ENCODE assay signal across 10 mouse cellular contexts in genomic region chr13:60826052-60826451, GRCm38 (mm10). TPM values are rescaled to one million over a fixed set of nuclear protein-coding genes. Genes with fewer than 3 reads are reported as not detected.
A peak's percentile ranks its signal among the peaks of the same experiment; 100 is the strongest.
DNase-seq lines count a peak whose midpoint lies in the region; ATAC-seq and TF ChIP-seq lines count a peak whose summit lies in the region.
"Had no signal": no experiment of that assay in that cellular context is flagged by ENCODE, and none has a peak within 500 bp of the region (broad histone marks: within the 10 kb centered on the region; RNA-seq: fewer than 3 reads in every experiment).

No protein-coding gene starts in this region.

- WGBS in midbrain, embryonic 13.5 days, result 64% methylated on average over 3 of the region's 3 CpGs

- H3K36me3 ChIP-seq in midbrain, embryonic 13.5 days, result no peaks in the 10 kb centered on the region

- TF ChIP-seq CTCF in left cerebral cortex, adult 2 months (IDR thresholded peaks at IDR 0.05), result peak; percentile 34

- H3K4me1 ChIP-seq in midbrain, embryonic 13.5 days (replicated peaks), result no peaks in the 10 kb centered on the region

- peak; percentile 91 for ATAC-seq in inflammation-experienced regulatory T-cells, adult 6 months
- no peak for ATAC-seq in midbrain, embryonic 13.5 days

- intact Hi-C loops in left cerebral cortex, adult 2 months (cut with DNase I), result no loop called here
- intact Hi-C loops in left cerebral cortex, postnatal 36 days (cut with DNase I), result no loop called here
- intact Hi-C loops in gastrocnemius, postnatal 14 days (cut with DNase I; ENCODE audit: low total_unique reads), result no loop called here

- no peak overlapping the region for H3K27ac ChIP-seq in left cerebral cortex, adult 2 months
- no peak overlapping the region for H3K27ac ChIP-seq in midbrain, embryonic 13.5 days

- H3K27me3 ChIP-seq in midbrain, embryonic 13.5 days, result no peaks in the 10 kb centered on the region

- no peak overlapping the region for H3K4me2 ChIP-seq in midbrain, embryonic 13.5 days (replicated peaks)

- DNase-seq in left cerebral cortex, adult 2 months (ENCODE audit: extremely low spot score in 1 of 2, low spot score in 2 of 2), result no peak
- DNase-seq in left cerebral cortex, postnatal 36 days (ENCODE audit: low spot score in 2 of 2), result no peak
- peak; percentile 41 for DNase-seq in adrenal gland, postnatal 14 days
- DNase-seq in thymus, postnatal 10 days (ENCODE audit: low spot score in 2 of 2), result peak; percentile 44 to 71
- no peak for DNase-seq in cerebellum, postnatal 36 days
- no peak for DNase-seq in gastrocnemius, postnatal 14 days

- H3K9me3 ChIP-seq in midbrain, embryonic 13.5 days, result no peaks in the 10 kb centered on the region

- H3K9ac ChIP-seq in midbrain, embryonic 13.5 days (replicated peaks), result no peak overlapping the region

- no peak overlapping the region for H3K4me3 ChIP-seq in left cerebral cortex, adult 2 months
- H3K4me3 ChIP-seq in midbrain, embryonic 13.5 days (replicated peaks), result no peak overlapping the region

RNA-seq across cellular contexts. Expression of gene Ctsll3, which starts 23.4 kb away (rescaled TPM):
- not detected for total RNA-seq in left cerebral cortex, adult 2 months (2021)
- total RNA-seq in left cerebral cortex, postnatal 36 days (2021), result not detected
- not detected in 2 replicates for total RNA-seq in adrenal gland, postnatal 14 days (2021)
- not detected for polyA plus RNA-seq in inflammation-experienced regulatory T-cells, adult 6 months (2017; shearing (Covaris generic))
- polyA plus RNA-seq in midbrain, embryonic 13.5 days (2015; fragmentation: Nextera tagmentation; extraction: Ambion mirVana), result not detected in 2 replicates
- not detected for total RNA-seq in gastrocnemius, postnatal 14 days (2021)
- total RNA-seq: left cerebral cortex, postnatal 10 days had no signal
- polyA plus RNA-seq: small intestine, adult 2 months had no signal

RNA-seq across cellular contexts. Expression of gene 4930486L24Rik, which starts 38.2 kb away (rescaled TPM):
- under 1 TPM in 1 of 2 experiments, not detected in 1; 0.48 TPM for total RNA-seq in left cerebral cortex, adult 2 months (2021)
- total RNA-seq in left cerebral cortex, postnatal 36 days (2021), result under 1 TPM; 0.22 to 0.48 TPM
- total RNA-seq in adrenal gland, postnatal 14 days (2021), result 34.7 and 39.4 TPM in 2 replicates
- polyA plus RNA-seq in inflammation-experienced regulatory T-cells, adult 6 months (2017; shearing (Covaris generic)), result 1 to 10 TPM in 2 of 3 experiments, not detected in 1; 2.0 to 3.6 TPM
- polyA plus RNA-seq in midbrain, embryonic 13.5 days (2015; fragmentation: Nextera tagmentation; extraction: Ambion mirVana), result not detected in 2 replicates
- total RNA-seq in gastrocnemius, postnatal 14 days (2021), result under 1 TPM in 1 of 2 experiments, not detected in 1; 0.51 TPM
- total RNA-seq: left cerebral cortex, postnatal 10 days had no signal
- polyA plus RNA-seq: small intestine, adult 2 months had no signal

RNA-seq across cellular contexts. Expression of gene BC051665, which starts 39.9 kb away (rescaled TPM):
- total RNA-seq in left cerebral cortex, adult 2 months (2021), result not detected
- total RNA-seq in left cerebral cortex, postnatal 36 days (2021), result not detected
- not detected in 2 replicates for total RNA-seq in adrenal gland, postnatal 14 days (2021)
- not detected for polyA plus RNA-seq in inflammation-experienced regulatory T-cells, adult 6 months (2017; shearing (Covaris generic))
- not detected in 2 replicates for polyA plus RNA-seq in midbrain, embryonic 13.5 days (2015; fragmentation: Nextera tagmentation; extraction: Ambion mirVana)
- total RNA-seq in gastrocnemius, postnatal 14 days (2021), result not detected
- total RNA-seq: left cerebral cortex, postnatal 10 days had no signal
- polyA plus RNA-seq: small intestine, adult 2 months had no signal

Comparison
In these comparisons a context has a peak if more than half of its experiments do, and no peak if none do; other contexts are left out.
1. DNase-seq: peak in adrenal gland, postnatal 14 days (single experiment) and thymus, postnatal 10 days (2 of 2); none in left cerebral cortex, adult 2 months (0 of 2), left cerebral cortex, postnatal 36 days (0 of 2), cerebellum, postnatal 36 days (0 of 2) and gastrocnemius, postnatal 14 days (single experiment).
2. RNA of gene 4930486L24Rik, which starts 38.2 kb away (total RNA-seq): 34.7 to 39.4 TPM in adrenal gland, postnatal 14 days; 0.51 TPM in gastrocnemius, postnatal 14 days, 0.22 to 0.48 TPM in left cerebral cortex, postnatal 36 days and 0.48 TPM in left cerebral cortex, adult 2 months; every median in the first group is over 10 times any median in the second.